Mouse (Mus musculus) layer of hippocampus, postnatal 14 days (tissue): ENCODE measurements at regions not wholly inside any gene's neighbourhood (a gene's known extent, or its start where the extent isn't known, plus 50 kb on each side); places are given as distances from the start of the nearest gene placed in this dataset.

Experiments
- DNase-seq, 2 experiments: peaks; one replicate each; pipeline ENCODE4 v3.0.0; 2021 to 2022; ENCODE audit warnings: low spot score in 2 of 2, mixed read lengths in 1 of 2

DNA sequence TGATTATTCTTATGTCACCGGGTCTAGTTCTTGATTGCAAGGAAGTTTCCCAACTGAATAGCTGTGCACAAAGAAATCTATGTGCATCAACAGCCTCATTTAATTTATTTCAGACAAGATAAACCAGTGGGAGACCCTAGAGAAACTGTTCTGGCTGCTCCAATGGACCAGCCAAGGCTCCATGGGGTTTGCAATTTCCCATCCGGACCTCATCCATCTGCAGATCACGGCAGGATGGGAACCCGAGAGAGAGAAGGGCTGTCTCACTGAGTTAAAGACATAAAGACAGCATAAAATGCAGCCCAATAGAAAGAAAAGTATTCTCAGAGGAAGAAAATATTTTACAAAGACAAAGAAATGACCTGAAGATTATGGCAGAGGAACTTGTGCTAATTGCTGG lies 458.5 kb upstream of the Cdh10 start:
- DNase-seq: no peak

DNA sequence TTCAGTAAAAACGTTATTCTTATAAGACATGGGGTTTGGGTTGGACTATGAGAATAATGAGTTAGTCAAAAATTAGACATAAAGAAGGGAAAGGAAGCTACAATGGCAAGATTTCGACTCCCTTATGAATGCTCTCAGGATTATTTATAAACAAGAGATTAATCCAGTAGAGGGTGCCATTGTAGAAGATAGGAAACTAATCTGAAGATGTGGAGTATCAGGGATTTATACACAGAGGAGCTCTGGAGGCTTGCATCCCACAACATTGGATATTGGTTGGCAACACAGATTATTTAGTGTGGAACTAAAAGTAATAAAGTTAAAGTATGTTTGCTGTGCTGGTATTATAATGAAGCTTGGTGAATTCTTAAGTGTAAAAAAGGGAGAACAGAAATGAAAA lies 419.0 kb upstream of the Cdh10 start:
- DNase-seq: peak in 1 of 2 experiments; percentile 54

DNA sequence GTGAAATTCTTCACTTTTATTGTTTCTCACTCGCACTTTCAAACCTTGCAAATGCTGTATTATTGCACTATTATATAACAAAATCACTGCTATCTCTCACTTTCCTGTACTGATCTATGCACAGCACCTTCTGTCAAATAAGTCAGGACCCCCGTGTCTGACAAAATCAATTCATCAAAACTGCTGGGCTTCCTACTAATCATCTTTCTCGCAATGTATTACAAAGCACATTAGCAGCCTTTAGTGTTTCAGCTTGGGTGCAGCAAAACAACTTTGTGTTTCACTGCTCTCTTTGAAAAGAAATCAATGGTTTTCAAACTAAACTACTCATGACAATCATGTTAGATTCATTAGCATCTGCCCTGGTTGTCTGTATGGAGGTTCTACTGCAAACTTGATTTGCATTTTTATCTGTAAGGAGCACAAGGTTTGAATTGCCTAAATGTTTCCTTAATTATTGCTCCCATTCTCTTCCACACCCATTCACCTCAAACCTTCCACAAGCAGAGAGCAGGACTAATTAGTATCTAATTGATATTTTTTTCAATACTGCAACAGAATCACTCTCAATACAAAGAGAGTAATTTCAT lies 418.4 kb upstream of the Cdh10 start:
- no peak for DNase-seq

DNA sequence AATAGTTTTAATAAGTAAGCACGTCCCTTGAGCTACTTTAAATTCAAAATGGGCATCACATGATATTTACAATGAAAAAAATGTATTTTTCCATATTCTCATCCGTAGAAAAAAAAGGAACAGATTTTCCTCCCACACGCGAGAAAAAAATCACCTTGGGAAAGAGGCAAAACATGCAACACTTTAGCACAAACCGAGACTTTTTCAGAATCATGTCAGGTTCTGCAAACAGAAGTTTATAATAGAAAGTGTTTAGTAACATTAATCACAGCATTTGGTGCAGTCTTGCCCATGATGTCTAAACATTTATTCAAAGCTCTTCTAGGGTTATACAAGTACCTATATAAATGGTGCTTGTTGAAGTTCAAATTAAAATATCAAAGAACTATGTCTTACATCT lies 386.0 kb upstream of the Cdh10 start:
- DNase-seq: no peak

DNA sequence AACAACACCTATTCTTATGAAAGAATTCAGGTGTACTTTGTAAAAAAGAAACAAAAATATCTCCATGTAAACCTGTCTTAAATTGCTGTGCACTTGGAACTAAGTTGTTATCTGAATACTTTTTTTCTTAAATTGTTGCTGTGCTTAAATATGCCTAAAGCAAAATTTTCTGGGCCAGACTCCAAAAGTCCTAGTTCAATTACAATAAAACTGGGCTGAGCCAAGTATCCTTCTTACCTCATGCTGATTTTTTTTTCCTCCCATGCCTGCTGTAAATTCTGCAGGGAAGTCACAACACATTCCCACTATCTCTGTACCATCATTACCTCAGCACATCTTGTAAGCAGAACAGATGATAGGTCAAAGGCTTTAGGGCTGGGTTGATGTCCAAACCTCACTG lies 364.9 kb upstream of the Cdh10 start:
- no peak for DNase-seq

DNA sequence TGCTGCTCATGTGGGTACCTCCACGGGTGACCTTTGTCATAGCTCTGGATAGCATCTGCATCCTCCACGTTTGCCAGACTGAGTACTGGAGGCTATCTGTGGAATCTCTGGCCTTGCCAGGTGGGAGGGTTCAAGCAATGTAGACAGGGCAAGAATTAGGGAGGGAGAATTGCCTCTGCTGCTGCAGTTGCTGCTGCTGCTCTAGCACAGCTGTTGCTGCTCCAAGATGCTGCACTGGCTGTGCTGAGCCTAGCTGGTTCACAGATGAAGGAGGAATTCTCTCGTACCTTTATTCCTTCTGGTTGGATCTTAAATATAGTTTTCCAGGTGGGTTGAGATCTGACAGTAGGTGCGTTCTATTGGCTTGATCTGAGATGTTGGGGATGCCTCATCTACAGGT lies 336.4 kb upstream of the Cdh10 start:
- no peak for DNase-seq

DNA sequence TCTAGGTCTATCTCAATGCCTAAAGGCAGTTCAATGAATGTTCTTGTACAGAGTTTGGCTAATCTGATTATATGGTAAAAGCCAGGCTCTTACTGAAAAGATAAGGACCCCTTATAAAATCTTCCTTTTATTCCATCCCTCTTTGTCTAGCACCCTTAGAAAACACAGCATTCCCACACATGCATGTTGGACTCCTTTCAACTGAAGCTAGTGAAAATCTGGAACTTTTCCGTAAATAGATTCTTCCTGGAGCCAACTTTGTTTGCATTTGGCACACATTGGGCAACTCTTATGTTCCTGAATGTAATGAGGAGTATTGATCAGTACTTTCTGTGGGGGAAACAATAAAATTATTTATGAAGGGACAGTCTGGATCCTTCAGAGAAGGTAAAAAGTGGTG lies 307.1 kb upstream of the Cdh10 start:
- peak in 1 of 2 experiments; percentile 7 for DNase-seq

DNA sequence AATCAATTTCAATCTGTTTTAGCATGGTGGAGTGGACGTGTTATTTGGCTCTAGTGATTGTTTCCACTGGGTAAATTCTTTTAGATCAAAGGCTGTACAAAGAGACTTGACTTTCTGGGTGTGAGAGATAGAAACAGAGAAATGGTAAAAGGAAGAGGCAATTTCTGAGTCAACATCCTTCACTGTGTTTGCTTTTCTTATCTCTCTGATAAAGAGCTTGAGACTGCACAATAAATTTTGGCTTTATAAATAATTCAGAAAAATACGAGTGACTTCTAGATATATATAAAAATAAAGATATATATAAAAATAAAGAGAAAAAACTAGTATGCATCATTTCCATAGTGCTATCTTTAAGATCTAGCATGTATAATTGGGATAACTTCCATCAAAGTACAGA lies 301.0 kb upstream of the Cdh10 start:
- DNase-seq: no peak

DNA sequence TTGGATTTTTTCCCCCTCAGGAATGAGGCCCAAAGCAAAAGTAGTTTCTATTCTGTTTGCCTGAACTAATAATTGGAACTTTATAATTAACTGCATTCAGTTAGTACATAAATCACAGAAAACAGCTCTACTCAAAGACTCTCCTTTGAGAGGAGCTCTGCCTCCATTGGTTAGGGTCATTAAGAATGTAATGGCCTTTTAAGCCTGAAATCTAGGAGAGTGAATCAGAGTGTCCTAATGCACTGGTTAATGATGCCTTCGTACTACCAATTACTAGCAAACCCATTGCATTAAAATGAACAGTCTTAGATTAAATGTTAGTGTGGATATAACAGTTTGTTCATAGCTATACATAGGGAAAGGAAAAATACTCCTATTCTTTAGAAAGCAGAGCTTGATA lies 262.3 kb upstream of the Cdh10 start:
- DNase-seq: no peak
